Mouse (Mus musculus): Measurements from ENCODE around the gene Tmco4. TPM values are rescaled to one million over a fixed set of nuclear protein-coding genes. Genes with fewer than 3 reads are reported as not detected.

Tmco4 gene
- total RNA-seq, 2 experiments from 2014 or later = 1.1 to 1.8 TPM

DNA sequence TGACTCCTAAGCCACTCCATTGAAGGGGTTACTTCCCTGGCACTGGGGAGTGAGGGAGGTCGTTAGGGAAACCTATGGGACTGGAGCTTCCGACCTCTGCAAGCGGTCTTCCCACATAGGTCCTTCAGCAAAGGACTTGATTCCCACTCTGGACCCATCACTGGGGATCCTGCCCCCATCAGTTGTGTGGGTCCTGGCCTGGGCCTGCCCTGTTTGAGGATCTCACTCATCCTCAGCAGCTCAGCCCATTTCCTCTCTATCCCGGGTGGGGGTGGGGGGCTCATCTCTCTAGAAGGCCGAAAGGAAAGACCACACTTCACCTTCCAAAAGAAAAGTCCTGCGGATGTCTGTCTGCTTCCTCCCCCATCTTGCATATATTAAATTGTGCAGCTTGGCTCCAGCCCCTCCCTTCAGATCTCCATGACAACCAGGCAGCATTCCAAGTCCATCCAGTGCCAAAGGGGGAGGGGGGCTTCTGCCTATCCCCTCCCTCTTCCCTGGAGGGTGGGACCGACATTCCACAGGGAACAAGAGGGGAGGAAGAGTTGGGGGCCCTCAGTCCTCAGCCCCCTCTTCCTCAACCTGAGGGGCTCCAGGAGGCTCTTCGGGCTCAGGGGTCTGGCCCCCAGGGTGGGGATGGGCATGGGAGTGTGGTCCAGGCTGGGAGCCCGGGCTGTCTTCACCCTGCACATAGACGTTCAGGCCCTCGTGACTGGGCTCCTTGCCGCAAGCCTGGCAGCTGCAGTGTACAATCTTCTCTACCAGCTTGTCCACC is 110.3 kb downstream of the Tmco4 start:
- intact Hi-C loops (cut with DNase I) = no loop called here
- peak; percentile 66 to 79 for DNase-seq (ENCODE audit: low spot score in 2 of 2)

- intact Hi-C loops (cut with DNase I) = no loop called here
- no peak for DNase-seq (ENCODE audit: low spot score in 2 of 2)
Observed at GRCm38 (mm10) chr4:139085337-139085736, 112.6 kb downstream of the Tmco4 start.

DNA sequence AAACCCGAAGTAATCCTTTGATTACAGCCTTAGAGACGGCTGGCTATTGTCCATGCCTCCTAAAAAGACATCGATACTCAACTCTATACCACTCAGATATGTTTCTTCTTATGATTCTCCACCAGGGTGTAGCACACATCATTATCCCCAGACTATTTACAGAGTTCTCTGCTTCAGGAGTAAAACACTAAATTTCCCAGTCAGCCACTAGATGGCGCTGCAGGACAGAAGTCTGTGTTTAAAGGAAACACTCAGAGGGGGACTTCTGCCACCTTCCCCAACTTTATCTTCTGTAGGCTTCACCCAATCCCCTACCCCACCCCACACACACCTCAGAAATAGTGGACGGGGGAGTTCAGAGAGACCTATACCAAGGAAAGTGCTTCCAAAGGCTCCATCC is 113.3 kb downstream of the Tmco4 start:
- DNase-seq (ENCODE audit: low spot score in 2 of 2) = peak; percentile 91 to 94
- intact Hi-C loops (cut with DNase I) = loop anchor here (1.0 to 2.0 kb wide), 2 partner anchors 201 to 251 kb away; no protein-coding TSS in a partner anchor

DNA sequence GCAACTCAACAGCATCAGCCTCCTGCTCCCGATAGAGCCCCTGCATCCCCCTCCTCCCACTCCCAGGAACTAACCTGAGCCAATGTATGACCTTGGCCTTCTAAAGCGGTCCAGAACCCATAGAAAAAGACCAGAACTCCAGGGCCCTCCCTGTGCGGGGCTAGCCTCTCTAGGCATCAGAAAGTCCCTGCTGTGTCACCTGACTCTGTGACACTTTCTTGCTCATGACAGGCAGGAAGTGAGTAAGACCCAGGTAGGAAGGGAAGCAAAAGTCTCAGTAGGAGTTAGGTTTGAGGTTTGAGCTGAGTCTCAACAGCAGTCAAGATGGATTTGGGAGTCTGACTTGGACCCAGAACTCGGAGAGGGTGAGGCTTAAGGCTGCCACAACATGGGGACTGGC is 114.3 kb downstream of the Tmco4 start:
- DNase-seq (ENCODE audit: low spot score in 2 of 2) = no peak
- intact Hi-C loops (cut with DNase I) = loop anchor here (1.0 to 2.0 kb wide), 2 partner anchors 200 to 250 kb away; no protein-coding TSS in a partner anchor

DNA sequence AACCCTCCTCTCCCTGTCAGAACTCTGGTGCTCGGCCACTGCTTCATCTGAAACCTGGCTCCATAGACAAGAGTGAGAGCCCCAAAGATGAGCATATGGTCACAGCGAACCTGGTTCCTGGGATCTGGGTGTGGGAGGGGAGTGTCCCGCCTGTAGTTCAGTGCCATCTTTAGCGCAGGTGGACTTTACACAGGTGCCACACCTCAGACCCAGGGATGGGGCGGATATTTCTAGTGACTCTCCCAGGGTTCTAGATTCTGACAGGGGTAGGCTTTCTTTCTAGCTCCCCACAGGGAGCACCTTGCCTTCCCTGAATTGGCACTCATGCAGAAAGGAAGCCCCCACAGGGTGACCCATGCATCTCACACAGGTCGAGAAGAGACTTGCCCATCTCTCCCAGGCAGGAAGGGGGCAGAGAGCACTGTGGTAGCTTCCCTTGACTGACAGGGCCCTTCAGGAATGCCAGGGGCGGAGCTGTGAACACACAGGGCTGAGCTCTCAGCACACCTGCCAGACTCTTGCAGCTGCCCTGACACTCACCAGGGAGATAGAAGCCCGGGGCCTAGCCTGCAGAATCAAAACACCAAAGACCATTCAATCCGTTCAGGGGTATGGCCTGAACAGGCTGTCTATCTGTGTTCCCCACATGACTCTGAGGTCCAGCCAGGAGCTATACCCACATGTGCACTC is 116.4 kb downstream of the Tmco4 start:
- no peak for DNase-seq (ENCODE audit: low spot score in 2 of 2)
- intact Hi-C loops (cut with DNase I) = no loop called here

DNA sequence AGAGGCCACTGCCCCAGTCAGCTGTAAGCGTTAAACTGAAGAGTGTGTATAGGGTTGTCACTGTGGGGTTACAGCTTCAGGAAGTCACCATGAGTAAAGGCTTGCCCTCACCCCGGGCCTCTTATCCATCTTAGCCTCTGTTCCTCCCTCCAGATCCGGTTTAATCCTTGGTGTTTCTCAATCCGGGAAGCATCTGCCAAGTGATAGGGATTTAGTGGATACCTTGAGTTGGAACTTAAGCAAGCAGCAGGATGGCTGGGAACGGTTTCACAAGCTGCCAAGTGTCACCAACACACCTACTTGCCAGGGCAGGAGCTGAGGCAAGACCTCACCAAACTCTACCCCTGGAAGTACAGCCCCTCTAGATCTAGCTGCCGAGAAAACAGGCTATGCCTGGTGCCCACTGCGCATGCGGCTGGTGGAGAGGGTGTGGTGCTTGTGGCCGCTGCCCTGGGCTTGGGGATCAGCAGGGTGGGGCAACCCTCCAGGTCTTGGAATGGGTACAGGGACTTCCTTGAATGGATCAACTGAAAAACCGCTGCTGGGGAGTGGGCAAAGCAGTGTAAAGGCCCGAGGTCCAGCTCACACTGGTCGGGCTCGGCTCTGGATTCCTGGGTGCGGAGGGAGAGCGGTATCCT is 117.7 kb downstream of the Tmco4 start:
- DNase-seq (ENCODE audit: low spot score in 2 of 2) = no peak
- intact Hi-C loops (cut with DNase I) = loop anchor here (10.0 kb wide), 1 partner anchor 164 kb away; no protein-coding TSS in a partner anchor

DNA sequence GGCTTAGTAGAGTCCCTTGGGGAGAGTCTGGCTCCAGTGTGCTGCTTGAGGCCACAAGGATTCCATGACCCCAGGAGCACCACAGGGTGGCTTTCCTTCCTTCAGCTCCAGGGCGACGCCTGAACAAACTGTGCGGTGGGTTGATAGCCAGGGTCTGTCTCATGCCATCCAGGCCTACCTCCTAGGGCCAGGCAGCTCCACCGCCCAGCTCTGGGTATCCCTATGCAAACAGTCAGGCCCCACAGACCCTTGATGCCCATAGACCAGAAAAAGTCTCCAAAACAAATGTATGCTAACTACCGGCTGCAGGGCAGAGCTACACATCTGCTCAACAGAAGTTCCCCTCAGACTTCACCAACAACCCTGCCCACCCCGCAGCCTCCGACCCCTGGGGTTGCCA is 118.4 kb downstream of the Tmco4 start:
- no peak for DNase-seq (ENCODE audit: low spot score in 2 of 2)
- intact Hi-C loops (cut with DNase I) = loop anchor here (10.0 kb wide), 1 partner anchor 164 kb away; no protein-coding TSS in a partner anchor

DNA sequence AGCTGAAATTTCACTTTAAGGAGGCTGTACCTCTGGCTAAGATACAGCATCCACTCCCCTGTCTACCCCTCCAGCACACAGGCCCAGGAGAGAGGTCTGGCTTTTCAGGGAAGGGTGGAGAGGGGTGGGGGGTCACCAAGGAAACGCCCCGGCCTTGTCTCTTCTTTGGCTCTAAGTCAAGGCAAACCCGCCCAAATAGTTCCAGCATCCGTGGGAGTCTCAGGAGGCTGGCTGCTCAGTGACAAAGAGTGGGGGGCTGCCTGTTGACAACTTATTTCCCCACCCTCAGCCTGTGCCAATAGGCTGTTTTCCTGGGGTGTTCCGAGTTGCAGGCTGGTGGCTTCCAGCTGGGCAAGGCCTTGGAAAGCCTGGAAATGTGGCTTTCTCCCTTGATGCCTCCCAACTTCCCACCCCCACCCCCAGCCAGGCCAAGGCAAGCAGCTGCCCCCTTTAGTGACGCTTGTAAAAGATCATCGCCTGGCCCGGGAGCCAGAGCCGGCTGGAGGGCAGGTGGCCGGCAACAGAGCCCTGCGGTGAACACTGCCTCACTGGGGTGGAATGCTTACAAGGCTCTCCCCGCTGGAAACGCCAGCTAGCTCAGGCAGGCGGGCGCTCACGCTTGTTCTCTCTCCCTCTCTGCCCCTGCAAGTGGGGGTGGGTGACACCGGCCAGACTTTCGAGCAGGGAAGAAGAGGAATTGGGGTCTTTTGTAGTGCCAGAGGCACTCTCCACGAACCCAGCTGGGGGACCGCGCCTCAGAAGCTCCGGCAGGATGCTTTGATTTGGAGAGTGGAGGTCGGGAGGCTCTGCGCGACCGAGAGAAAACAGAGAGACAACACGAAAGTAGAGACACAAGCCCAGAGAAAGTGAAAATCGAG is 119.0 kb downstream of the Tmco4 start:
- DNase-seq (ENCODE audit: low spot score in 2 of 2) = no peak
- intact Hi-C loops (cut with DNase I) = loop anchor here (10.0 kb wide), 1 partner anchor 163 kb away; no protein-coding TSS in a partner anchor

DNA sequence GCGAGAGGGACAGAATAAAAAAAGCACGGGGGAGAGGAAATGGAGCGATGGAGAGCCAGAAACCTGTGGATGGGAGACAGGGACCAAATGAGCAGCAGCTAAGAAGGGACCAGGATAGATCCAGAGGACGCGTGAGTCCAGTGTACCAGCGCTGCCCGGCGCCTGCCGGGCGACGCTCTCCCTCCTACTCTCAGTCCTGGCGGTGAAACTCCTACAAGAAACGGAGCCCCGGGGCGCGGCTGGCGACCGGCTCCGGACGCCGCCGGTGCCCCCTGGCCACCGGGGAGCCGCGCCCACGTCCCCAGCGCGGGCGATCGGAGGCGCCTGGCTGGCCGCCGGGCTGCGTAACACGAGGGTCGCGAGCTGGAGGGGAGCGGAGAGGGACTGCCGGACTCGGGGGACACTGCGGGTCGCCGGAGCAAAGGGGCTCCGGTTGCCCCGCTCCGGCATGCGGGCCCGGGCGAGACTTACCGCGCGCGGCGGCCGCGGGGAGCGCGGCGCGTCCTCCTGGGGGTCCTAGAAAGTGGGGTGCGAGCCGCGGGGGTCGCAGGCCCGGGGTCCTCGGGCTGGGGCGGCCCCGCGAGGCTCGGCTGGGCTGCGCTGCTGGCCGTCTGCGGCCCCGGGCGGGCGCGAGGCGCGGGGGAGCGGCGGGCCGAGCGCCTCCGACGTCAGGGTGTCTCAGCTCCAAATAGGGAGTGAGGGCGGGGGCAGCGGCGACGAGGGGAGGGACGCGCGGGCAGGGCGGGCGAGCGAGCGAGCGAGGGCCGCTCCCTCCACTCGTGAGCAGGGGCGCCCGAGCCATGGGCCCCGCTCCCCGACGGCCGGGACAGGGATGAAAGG is 119.9 kb downstream of the Tmco4 start, which contains the start of gene Nbl1:
Nbl1 (minus strand) TSS at position 638 of the 840 bp plus-strand sequence.
- intact Hi-C loops (cut with DNase I) = loop anchor here (10.0 kb wide), 1 partner anchor 162 kb away; no protein-coding TSS in a partner anchor
- DNase-seq (ENCODE audit: low spot score in 2 of 2) = no peak

- intact Hi-C loops (cut with DNase I) = loop anchor here (10.0 kb wide), 1 partner anchor 162 kb away; no protein-coding TSS in a partner anchor
- DNase-seq (ENCODE audit: low spot score in 2 of 2) = no peak
Observed at GRCm38 (mm10) chr4:139093196-139093530, 120.5 kb downstream of the Tmco4 start.

GRCm38 (mm10) chr4:139095406-139095805 is 122.7 kb downstream of the Tmco4 start:
- intact Hi-C loops (cut with DNase I) = loop anchor here (10.0 kb wide), 1 partner anchor 159 kb away; no protein-coding TSS in a partner anchor
- no peak for DNase-seq (ENCODE audit: low spot score in 2 of 2)

DNA sequence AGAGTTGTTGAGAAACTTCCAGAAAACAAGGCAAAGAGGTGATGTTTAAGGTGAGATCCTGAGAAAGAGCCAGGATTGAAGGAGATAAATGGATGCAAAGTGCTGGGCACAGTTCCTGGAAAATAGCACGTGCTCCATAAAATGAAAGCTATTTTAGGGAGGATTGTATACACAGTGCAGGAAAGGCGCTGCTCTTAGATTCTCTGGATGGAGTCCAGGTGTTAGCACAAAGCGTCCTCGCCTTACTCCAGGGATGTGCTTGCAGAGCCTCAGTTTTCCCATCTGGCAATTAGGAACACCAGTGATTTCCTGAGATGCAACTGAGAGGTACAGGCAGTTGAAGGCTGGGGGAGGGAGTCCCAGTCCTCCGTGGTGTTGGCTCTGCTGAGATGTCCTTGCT is 123.5 kb downstream of the Tmco4 start:
- DNase-seq (ENCODE audit: low spot score in 2 of 2) = no peak
- intact Hi-C loops (cut with DNase I) = loop anchor here (10.0 kb wide), 1 partner anchor 159 kb away; no protein-coding TSS in a partner anchor

- intact Hi-C loops (cut with DNase I) = no loop called here
- DNase-seq (ENCODE audit: low spot score in 2 of 2) = no peak
Observed at GRCm38 (mm10) chr4:139100326-139100725, 127.6 kb downstream of the Tmco4 start.

DNA sequence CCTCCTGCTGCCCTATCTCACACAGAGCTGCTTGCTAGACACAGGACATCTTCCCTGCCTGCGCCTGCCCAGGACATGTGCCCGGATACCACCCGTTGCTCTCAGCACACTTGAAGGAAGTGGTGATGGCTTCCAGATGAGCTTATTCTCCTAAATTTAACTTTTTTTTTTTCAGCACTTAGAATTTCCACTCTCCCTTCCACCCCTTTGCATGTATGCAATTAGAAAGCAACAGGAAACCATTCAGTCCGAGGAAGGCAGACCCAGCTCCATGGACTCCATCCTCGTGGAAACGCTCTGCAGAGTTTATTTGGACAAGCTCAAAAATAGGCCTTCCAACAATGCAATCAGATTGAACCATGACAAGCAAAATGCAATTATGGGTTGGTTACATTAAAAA is 128.9 kb downstream of the Tmco4 start:
- intact Hi-C loops (cut with DNase I) = no loop called here
- no peak for DNase-seq (ENCODE audit: low spot score in 2 of 2)

GRCm38 (mm10) chr4:139105453-139105852 is 132.8 kb downstream of the Tmco4 start:
- no peak for DNase-seq (ENCODE audit: low spot score in 2 of 2)
- intact Hi-C loops (cut with DNase I) = no loop called here
